Mouse (Mus musculus): ENCODE measurements at regions not wholly inside any gene's neighbourhood (a gene's known extent, or its start where the extent isn't known, plus 50 kb on each side); places are given as distances from the start of the nearest gene placed in this dataset.

GRCm38 (mm10) chr3:13336152-13336551, 1144.3 kb upstream of the Slc7a12 start:
- no peak for ATAC-seq
- POLR2A ChIA-PET: interaction anchor here (0.6 kb wide), 1 partner anchor 255 kb away, joined by 3 read pairs; no protein-coding TSS in a partner anchor
- CTCF ChIA-PET: no interaction called here
- no peak for DNase-seq (ENCODE audit: low read depth, low spot score)
- in situ Hi-C loops (cut with MboI; ENCODE audit: low pct_unique_long_range_greater_than_20kb): no loop called here
- TF ChIP-seq CTCF (IDR thresholded peaks at IDR 0.05): no peak
- no peaks in the 10 kb centered on the region for H3K27me3 ChIP-seq

GRCm38 (mm10) chr3:13386148-13386547, 1094.3 kb upstream of the Slc7a12 start:
- TF ChIP-seq CTCF (IDR thresholded peaks at IDR 0.05): no peak
- POLR2A ChIA-PET: no interaction called here
- in situ Hi-C loops (cut with MboI; ENCODE audit: low pct_unique_long_range_greater_than_20kb): no loop called here
- H3K27me3 ChIP-seq: no peaks in the 10 kb centered on the region
- CTCF ChIA-PET: no interaction called here
- DNase-seq (ENCODE audit: low read depth, low spot score) (no peak), ATAC-seq (no peak)

Measured in Patski (cell line).